Mouse (Mus musculus) megakaryocyte, embryonic 14.5 days (primary cell): ENCODE data around the gene Izumo1. TPM values are rescaled to one million over a fixed set of nuclear protein-coding genes. Genes with fewer than 3 reads are reported as not detected.

Experiments
- H3K27me3 ChIP-seq: replicated peaks from 2 replicates; pipeline ENCODE3; 2012; ENCODE audit warnings: inconsistent platforms
- H3K36me3 ChIP-seq: replicated peaks from 2 replicates; pipeline ENCODE3; 2012; ENCODE audit warnings: low read length, inconsistent platforms, mixed read lengths
- H3K4me1 ChIP-seq: 2 replicates; pipeline ENCODE4 v1.6.1; 2012; ENCODE audit warnings: inconsistent platforms
- H3K4me3 ChIP-seq: replicated peaks from 2 replicates; pipeline ENCODE3; 2012; ENCODE audit warnings: moderate library complexity, mild to moderate bottlenecking, inconsistent platforms
- H3K9me3 ChIP-seq: 2 replicates; pipeline ENCODE4 v1.6.1; 2012; ENCODE audit warnings: inconsistent platforms
- FLI1 ChIP-seq: IDR thresholded peaks from 2 replicates; pipeline ENCODE4 v1.6.1; 2012; ENCODE audit warnings: low read length, inconsistent platforms, mixed read lengths
- GATA1 ChIP-seq: IDR thresholded peaks from 3 replicates; pipeline ENCODE4 v1.6.1; 2012; ENCODE audit warnings: mixed read lengths, low read length, inconsistent platforms, borderline replicate concordance
- polyA plus RNA-seq: library from polyadenylated mRNA; stranded (reverse); fragments of >175 nt; gene quantifications from 2 replicates; pipeline ENCODE4 v1.2.3, GENCODE M21; 2012; ENCODE audit warnings: low replicate concordance; ENCODE audit not compliant: insufficient read depth

The Izumo1 gene
- polyA plus RNA-seq, 1 experiment = not detected

- Histone ChIP-seq H3K27me3 (peaks cover 62% of the 10 kb centered on the region), H3K36me3 (no peaks in the 10 kb centered on the region), H3K4me3 (no peak overlapping the region), H3K4me1 (peaks cover 39% of the 10 kb centered on the region), H3K9me3 (peaks cover 27% of the 10 kb centered on the region)
- TF ChIP-seq GATA1 (no peak), FLI1 (no peak)
Measured at GRCm38 (mm10) chr7:45630064-45630907, 8.7 kb downstream of the Izumo1 start.

- no peak for TF ChIP-seq GATA1
- no peak for TF ChIP-seq FLI1
- Histone ChIP-seq H3K36me3 (no peaks in the 10 kb centered on the region), H3K9me3 (peaks cover 35% of the 10 kb centered on the region), H3K27me3 (peaks cover 43% of the 10 kb centered on the region), H3K4me3 (no peak overlapping the region), H3K4me1 (peaks cover 34% of the 10 kb centered on the region)
Measured at GRCm38 (mm10) chr7:45632499-45632898, 10.9 kb downstream of the Izumo1 start.

GRCm38 (mm10) chr7:45634946-45635681 is 13.5 kb downstream of the Izumo1 start:
- TF ChIP-seq FLI1 (no peak), GATA1 (no peak)
- peaks cover 33% of the 10 kb centered on the region for H3K9me3 ChIP-seq
- H3K27me3 ChIP-seq = peaks cover 31% of the 10 kb centered on the region
- no peaks in the 10 kb centered on the region for H3K36me3 ChIP-seq
- H3K4me1 ChIP-seq = peaks cover 18% of the 10 kb centered on the region
- H3K4me3 ChIP-seq = peak overlapping the region; percentile 21

- H3K4me3 ChIP-seq = no peak overlapping the region
- H3K4me1 ChIP-seq = peaks cover 18% of the 10 kb centered on the region
- peaks cover 31% of the 10 kb centered on the region for H3K27me3 ChIP-seq
- peaks cover 25% of the 10 kb centered on the region for H3K9me3 ChIP-seq
- H3K36me3 ChIP-seq = no peaks in the 10 kb centered on the region
- TF ChIP-seq FLI1 (no peak), GATA1 (no peak)
Measured at GRCm38 (mm10) chr7:45635711-45636688, 14.4 kb downstream of the Izumo1 start.

- no peaks in the 10 kb centered on the region for H3K36me3 ChIP-seq
- H3K27me3 ChIP-seq = peaks cover 39% of the 10 kb centered on the region
- TF ChIP-seq FLI1 (no peak), GATA1 (no peak)
- peaks cover 11% of the 10 kb centered on the region for H3K9me3 ChIP-seq
- peaks cover 34% of the 10 kb centered on the region for H3K4me1 ChIP-seq
- no peak overlapping the region for H3K4me3 ChIP-seq
Measured at GRCm38 (mm10) chr7:45637710-45638109, 16.1 kb downstream of the Izumo1 start.

- H3K4me1 ChIP-seq = peaks cover 45% of the 10 kb centered on the region
- no peak for TF ChIP-seq FLI1
- TF ChIP-seq GATA1 = no peak
- H3K36me3 ChIP-seq = no peaks in the 10 kb centered on the region
- no peak overlapping the region for H3K4me3 ChIP-seq
- peaks cover 8% of the 10 kb centered on the region for H3K9me3 ChIP-seq
- peaks cover 49% of the 10 kb centered on the region for H3K27me3 ChIP-seq
Measured at GRCm38 (mm10) chr7:45638623-45639401, 17.2 kb downstream of the Izumo1 start.

- Histone ChIP-seq H3K36me3 (no peaks in the 10 kb centered on the region), H3K9me3 (peaks cover 8% of the 10 kb centered on the region), H3K4me3 (no peak within 1 kb of the TSS), H3K4me1 (peaks cover 52% of the 10 kb centered on the region), H3K27me3 (peaks cover 57% of the 10 kb centered on the region)
- TF ChIP-seq FLI1 = no peak
- TF ChIP-seq GATA1 = no peak
Measured at GRCm38 (mm10) chr7:45639561-45640027, 18.0 kb downstream of the Izumo1 start, which contains the start of gene Mamstr. Mamstr (plus strand) TSS chr7:45639977.

- Histone ChIP-seq H3K9me3 (peaks cover 8% of the 10 kb centered on the region), H3K36me3 (no peaks in the 10 kb centered on the region), H3K27me3 (peaks cover 62% of the 10 kb centered on the region), H3K4me1 (peaks cover 50% of the 10 kb centered on the region), H3K4me3 (no peak overlapping the region)
- TF ChIP-seq FLI1 (no peak), GATA1 (no peak)
Measured at GRCm38 (mm10) chr7:45640191-45640957, 18.8 kb downstream of the Izumo1 start.
